Mouse (Mus musculus) liver, postnatal 0 days (tissue): ENCODE measurements around the gene Rps6ka5.

Experiments used
- CTCF ChIP-seq: sonication (generic); IDR thresholded peaks from 2 replicates; pipeline ENCODE4 v1.5.1; 2016; ENCODE audit warnings: antibody characterized with exemption, low read depth
- EP300 ChIP-seq: IDR thresholded peaks from 2 replicates; pipeline ENCODE4 v1.6.1; 2016; ENCODE audit warnings: antibody characterized with exemption, low read depth, mild to moderate bottlenecking

DNA sequence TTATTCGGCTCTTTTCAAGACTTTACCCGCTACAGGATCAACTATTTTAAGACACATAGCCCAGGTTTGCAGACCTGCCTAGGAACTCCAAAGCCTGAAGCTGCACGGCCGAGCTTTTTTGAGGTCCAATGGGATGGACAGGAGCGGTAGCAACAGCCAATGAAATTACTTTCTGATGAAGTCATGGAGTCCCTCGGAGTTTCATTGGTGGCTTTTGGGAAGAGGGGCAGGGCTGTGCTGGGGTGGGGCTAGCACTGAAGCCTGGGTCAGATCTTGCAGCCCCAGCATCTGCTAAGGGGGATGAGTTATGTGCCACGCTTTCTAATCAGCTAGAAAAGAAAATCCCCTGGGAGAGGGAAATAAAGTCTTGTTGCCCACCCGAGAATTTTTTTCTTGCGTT lies 199.0 kb downstream of the Rps6ka5 start:
- TF ChIP-seq CTCF (no peak), EP300 (no peak)
